Mouse (Mus musculus) forelimb bud, embryonic 11.5 days (tissue): ENCODE data around the gene Smarca5.

Experiments used
- DNase-seq: peaks from one replicate; pipeline ENCODE4 v3.0.0-alpha.2; 2012; ENCODE audit warnings: low read depth, low spot score

Gene Smarca5

DNA sequence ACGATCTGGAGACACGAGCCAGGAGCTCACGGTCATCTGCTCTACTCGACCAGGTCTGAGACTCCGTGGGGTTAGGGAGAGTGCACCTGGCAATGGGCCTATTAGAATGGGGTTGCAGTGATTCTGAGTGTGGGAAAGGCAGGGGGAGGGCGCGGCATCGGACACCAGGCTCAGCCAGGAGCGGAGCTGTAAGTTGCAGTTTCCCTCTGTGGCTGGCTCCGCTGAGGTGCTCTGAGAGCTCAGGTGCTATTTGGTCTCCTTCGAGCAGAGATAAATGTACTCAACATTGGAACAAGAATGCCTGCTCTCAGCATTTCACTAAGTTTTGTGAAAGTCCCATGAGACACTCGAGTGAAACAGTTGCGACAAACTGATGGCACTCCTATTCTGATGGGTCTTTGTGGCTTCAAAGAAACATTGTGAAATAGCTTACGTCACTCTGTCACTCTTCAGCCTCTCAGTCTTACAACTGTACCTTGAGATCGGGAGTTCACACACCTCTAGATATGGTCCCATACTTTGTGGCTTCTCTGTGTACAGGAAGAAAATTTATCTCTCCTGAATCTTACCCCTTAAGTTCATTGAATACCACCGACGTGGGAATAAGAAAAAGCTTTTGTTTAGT, 69.9 kb downstream of the Smarca5 start:
- DNase-seq: no peak

DNA sequence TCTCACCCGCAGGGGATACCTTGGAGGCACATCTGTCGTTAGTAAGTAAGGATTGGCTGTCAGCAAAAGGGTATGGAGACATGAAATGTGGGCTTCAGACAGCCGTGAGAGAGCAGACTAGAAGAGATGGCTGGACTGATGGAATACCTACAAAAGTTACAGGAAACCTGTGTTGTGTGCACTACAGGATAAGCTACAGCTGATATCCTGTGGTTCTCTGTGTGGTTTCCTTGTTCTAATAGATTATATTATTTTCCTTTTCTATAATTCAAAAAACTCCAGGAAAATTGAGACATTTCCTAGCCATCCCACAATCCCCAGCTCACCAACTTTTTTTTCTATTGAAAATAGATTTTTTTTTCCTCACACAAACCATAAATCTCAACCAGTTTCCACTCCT, 75.8 kb downstream of the Smarca5 start:
- no peak for DNase-seq

DNA sequence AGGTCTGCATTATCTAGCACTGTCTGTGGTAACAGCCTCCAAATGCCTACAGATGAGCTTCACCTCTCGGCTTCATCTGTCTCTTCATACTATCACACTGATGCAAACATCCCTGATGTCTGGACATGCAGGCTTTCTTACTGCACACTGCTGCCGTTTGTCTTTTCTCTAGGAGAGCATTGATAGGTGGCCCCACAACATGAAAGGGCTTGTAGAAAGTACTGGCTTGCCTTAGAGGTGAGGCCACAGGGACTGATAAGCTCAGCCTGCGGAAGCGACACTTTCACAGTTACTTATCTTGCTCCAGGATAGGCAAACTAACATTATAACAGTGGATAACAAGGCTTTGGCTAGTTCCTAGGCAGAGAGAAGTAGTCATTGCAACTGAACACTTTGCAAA, 78.2 kb downstream of the Smarca5 start:
- DNase-seq: no peak

DNA sequence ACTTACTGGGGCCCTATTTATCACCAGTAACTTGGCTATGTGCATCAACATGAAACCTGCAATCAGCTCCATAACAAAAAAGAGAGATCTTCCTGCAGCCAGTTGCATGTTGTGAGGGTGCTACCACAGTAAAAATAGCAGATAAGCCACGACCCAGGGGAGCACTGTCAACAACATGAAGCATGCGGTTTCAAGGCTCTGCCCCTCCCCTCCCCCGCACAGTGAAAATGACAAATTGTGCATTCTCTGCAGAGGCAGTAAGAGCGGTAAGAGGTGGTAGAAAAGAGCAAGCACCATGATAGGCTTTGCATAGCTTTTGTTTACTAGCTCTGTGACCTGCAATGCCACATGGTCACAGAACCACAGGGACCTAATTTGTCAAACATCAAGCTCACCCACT, 81.7 kb downstream of the Smarca5 start:
- DNase-seq: no peak
